Mouse (Mus musculus): ENCODE measurements around the gene Gm3893.
"Not testable (repeated sequence)": the region's sequence is repeated elsewhere in the genome, so short reads cannot be mapped to it uniquely, and the experiment has no call there.

Gm3893 gene

DNA sequence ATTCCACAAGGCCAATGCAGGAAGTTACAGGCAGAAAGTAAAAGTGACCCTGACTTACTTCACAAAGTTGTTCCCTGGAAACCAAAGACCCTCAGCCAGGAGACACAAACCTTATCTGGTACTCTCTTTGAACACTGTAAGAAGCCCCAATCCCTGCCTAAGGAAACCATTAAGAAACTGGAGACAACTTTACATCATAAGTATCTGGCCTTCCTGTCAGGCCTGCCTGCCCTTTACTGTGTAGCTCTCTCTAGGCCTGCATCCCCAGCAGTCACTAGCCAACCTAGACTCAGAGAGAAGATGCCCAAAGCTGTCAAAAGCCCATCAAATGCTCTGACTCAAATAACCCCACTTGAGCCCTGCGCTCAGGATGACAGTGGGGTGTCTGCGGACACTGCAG lies at the start of gene Gm3893:
Gene Gm3893 (plus strand): TSS at position 301 of the 400 bp plus-strand sequence.
- not testable (repeated sequence) for DNase-seq (ENCODE audit: extremely low spot score, low spot score)

- not testable (repeated sequence) for DNase-seq (ENCODE audit: extremely low spot score, low spot score)
These were observed 23.5 kb downstream of the Gm3893 start, which contains the start of gene Gm13304 for GRCm38 (mm10) chr4:42114517-42114916. Gm13304 (plus strand) TSS chr4:42114817.
